Comparison of ENCODE assay signal across 28 mouse cellular contexts in the genomic region with DNA sequence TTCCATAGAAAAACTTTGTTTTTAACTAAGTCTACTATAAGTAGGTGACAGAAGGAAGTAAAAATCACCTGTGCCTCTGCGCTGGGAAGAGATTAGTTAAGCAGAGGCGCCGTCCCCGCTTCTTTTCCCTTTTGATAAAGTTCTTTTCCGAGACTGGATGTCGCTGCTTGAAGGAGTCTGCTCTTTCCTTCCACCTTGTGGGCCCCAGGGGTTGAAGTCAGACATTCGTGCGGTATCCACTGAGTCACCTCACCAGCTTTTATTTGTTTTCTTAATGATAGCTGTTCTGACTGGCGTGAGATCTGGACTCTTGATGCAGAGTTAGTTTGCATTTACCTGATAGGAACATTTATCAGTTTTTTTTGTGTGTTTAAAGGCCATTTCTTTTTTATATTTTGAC.
DNase-seq lines count a peak whose midpoint lies in the region; ATAC-seq and TF ChIP-seq lines count a peak whose summit lies in the region.
"Had no signal": no experiment of that assay in that cellular context is flagged by ENCODE, and none has a peak within 500 bp of the region (broad histone marks: within the 10 kb centered on the region; RNA-seq: fewer than 3 reads in every experiment).

No protein-coding gene starts in this region.

- H3K9ac ChIP-seq in intestine, embryonic 15.5 days, result no peak overlapping the region
- H3K9ac ChIP-seq in intestine, postnatal 0 days (ENCODE audit: low read depth, low read length), result no peak overlapping the region
- no peak overlapping the region for H3K9ac ChIP-seq in stomach, postnatal 0 days (ENCODE audit: low read length)
- H3K9ac ChIP-seq: embryonic facial prominence, embryonic 12.5 days; forebrain, embryonic 12.5 days had no signal

- no peak for TF ChIP-seq EP300 in stomach, postnatal 0 days (optimal IDR thresholded peaks at IDR 0.05)

- peak; percentile 68 for DNase-seq in heart, adult 11 months
- no peak for DNase-seq in heart, postnatal 10 days
- DNase-seq in stomach, postnatal 0 days (ENCODE audit: low spot score), result peak; percentile 58
- no peak for DNase-seq in embryo, embryonic 11 days
- DNase-seq: adrenal gland, adult 2 months; adrenal gland, postnatal 10 days; adrenal gland, postnatal 25 days; B cell, adult 2 months; cerebellum, adult 11 months; cerebellum, adult 18-20 months; cerebellum, adult 8-10 months; cerebellum, adult 9-11 months; cerebellum, postnatal 14 days; cerebellum, postnatal 36 days had no signal

- no peak overlapping the region for H3K4me3 ChIP-seq in intestine, embryonic 15.5 days (replicated peaks)
- no peak overlapping the region for H3K4me3 ChIP-seq in intestine, postnatal 0 days (ENCODE audit: low read depth, low read length)
- no peak overlapping the region for H3K4me3 ChIP-seq in stomach, postnatal 0 days (ENCODE audit: low read depth, low read length)
- H3K4me3 ChIP-seq: embryonic facial prominence, embryonic 10.5 days; embryonic facial prominence, embryonic 12.5 days; erythroblast, embryonic 14.5 days; forebrain, embryonic 10.5 days; forebrain, embryonic 12.5 days had no signal

- ATAC-seq in intestine, embryonic 15.5 days, result peak; percentile 84
- peak; percentile 63; the same call in 1 of the 2 replicates for ATAC-seq in intestine, postnatal 0 days
- ATAC-seq in stomach, postnatal 0 days (ENCODE audit: low FRiP score, low TSS enrichment), result peak; percentile 65; the same call in 1 of the 2 replicates
- no peak for ATAC-seq in erythroblast, adult 5-6 weeks (replicated peaks; ENCODE audit: low FRiP score, poor library complexity, severe bottlenecking)
- ATAC-seq: CD4-positive, CD25-positive, alpha-beta regulatory T cell, adult 4 months; forebrain, embryonic 14.5 days; forebrain, embryonic 16.5 days; Patski had no signal

- no peaks in the 10 kb centered on the region for H3K9me3 ChIP-seq in intestine, embryonic 15.5 days
- no peaks in the 10 kb centered on the region for H3K9me3 ChIP-seq in intestine, postnatal 0 days (ENCODE audit: control insufficient read depth)
- no peaks in the 10 kb centered on the region for H3K9me3 ChIP-seq in stomach, postnatal 0 days (ENCODE audit: control insufficient read depth, low read length)
- H3K9me3 ChIP-seq: embryonic facial prominence, embryonic 10.5 days; embryonic facial prominence, embryonic 12.5 days; forebrain, embryonic 10.5 days; forebrain, embryonic 12.5 days; G1E had no signal

- peak; percentile 33; the same call in 1 of the 2 replicates for TF ChIP-seq CTCF in intestine, postnatal 0 days (IDR thresholded peaks at IDR 0.05; ENCODE audit: low read depth)
- peak; percentile 26 for TF ChIP-seq CTCF in stomach, postnatal 0 days (IDR thresholded peaks at IDR 0.05; ENCODE audit: low read depth)

- H3K27me3 ChIP-seq in intestine, embryonic 15.5 days (replicated peaks), result no peaks in the 10 kb centered on the region
- no peaks in the 10 kb centered on the region for H3K27me3 ChIP-seq in intestine, postnatal 0 days (replicated peaks; ENCODE audit: control insufficient read depth, insufficient read depth, low read length)
- no peaks in the 10 kb centered on the region for H3K27me3 ChIP-seq in stomach, postnatal 0 days (ENCODE audit: control insufficient read depth, insufficient read depth, low read length)
- H3K27me3 ChIP-seq: CH12.LX; embryonic facial prominence, embryonic 12.5 days; forebrain, embryonic 12.5 days; Patski had no signal

- H3K4me1 ChIP-seq in intestine, embryonic 15.5 days (replicated peaks), result no peaks in the 10 kb centered on the region
- no peaks in the 10 kb centered on the region; the same call in 1 of the 2 replicates for H3K4me1 ChIP-seq in intestine, postnatal 0 days (replicated peaks; ENCODE audit: control insufficient read depth, insufficient read depth, low read length)
- H3K4me1 ChIP-seq in stomach, postnatal 0 days (replicated peaks; ENCODE audit: control insufficient read depth, insufficient read depth), result no peaks in the 10 kb centered on the region
- H3K4me1 ChIP-seq: embryonic facial prominence, embryonic 12.5 days had no signal

- WGBS in intestine, embryonic 15.5 days, result 45% methylated on average over 9 of the region's 9 CpGs
- 42% methylated on average over 9 of the region's 9 CpGs for WGBS in intestine, postnatal 0 days
- 45% methylated on average over 9 of the region's 9 CpGs for WGBS in stomach, postnatal 0 days

- H3K36me3 ChIP-seq in intestine, embryonic 15.5 days, result no peaks in the 10 kb centered on the region
- no peaks in the 10 kb centered on the region for H3K36me3 ChIP-seq in intestine, postnatal 0 days (ENCODE audit: control insufficient read depth, insufficient read depth)
- H3K36me3 ChIP-seq in stomach, postnatal 0 days (ENCODE audit: control insufficient read depth, insufficient read depth, low read length), result no peaks in the 10 kb centered on the region
- H3K36me3 ChIP-seq: embryonic facial prominence, embryonic 10.5 days; embryonic facial prominence, embryonic 12.5 days; forebrain, embryonic 10.5 days; forebrain, embryonic 12.5 days had no signal

- no peak overlapping the region for H3K27ac ChIP-seq in intestine, embryonic 15.5 days
- H3K27ac ChIP-seq in intestine, postnatal 0 days (ENCODE audit: low read depth, low read length), result no peak overlapping the region
- H3K27ac ChIP-seq in stomach, postnatal 0 days (replicated peaks), result no peak overlapping the region
- H3K27ac ChIP-seq: embryonic facial prominence, embryonic 10.5 days; embryonic facial prominence, embryonic 12.5 days; forebrain, embryonic 10.5 days; forebrain, embryonic 12.5 days had no signal

- no peak overlapping the region for H3K4me2 ChIP-seq in intestine, embryonic 15.5 days (replicated peaks)
- H3K4me2 ChIP-seq in intestine, postnatal 0 days (replicated peaks; ENCODE audit: low read depth), result peak overlapping the region; percentile 25; the same call in 1 of the 2 replicates
- H3K4me2 ChIP-seq in stomach, postnatal 0 days (replicated peaks; ENCODE audit: low read depth), result no peak overlapping the region
- H3K4me2 ChIP-seq: embryonic facial prominence, embryonic 12.5 days; forebrain, embryonic 12.5 days had no signal

- intact Hi-C loops in heart, postnatal 10 days (cut with DNase I), result no loop called here

Comparison
In these comparisons a context has a peak if more than half of its experiments do, and no peak if none do; other contexts are left out.
1. DNase-seq: peak in heart, adult 11 months (single experiment) and stomach, postnatal 0 days (single experiment); none in heart, postnatal 10 days (0 of 2) and embryo, embryonic 11 days (single experiment).